Mouse (Mus musculus): ENCODE measurements around the gene Cyb5r3. TPM values are rescaled to one million over a fixed set of nuclear protein-coding genes. Genes with fewer than 3 reads are reported as not detected.

Gene Cyb5r3
- polyA plus RNA-seq, 1 experiment from 2014 or later = 164 TPM

GRCm38 (mm10) chr15:83176653-83177052 lies 4.3 kb upstream of the Cyb5r3 start:
- H3K4me2 ChIP-seq = no peak overlapping the region
- H3K27ac ChIP-seq (ENCODE audit: low read depth) = no peak overlapping the region
- no peaks in the 10 kb centered on the region for H3K27me3 ChIP-seq (ENCODE audit: insufficient read depth, low read length)
- DNase-seq (no peak), ATAC-seq (ENCODE audit: insufficient read depth) (no peak)
- no peaks in the 10 kb centered on the region for H3K4me1 ChIP-seq (ENCODE audit: insufficient read depth)
- no peak for TF ChIP-seq CTCF (IDR thresholded peaks at IDR 0.05; ENCODE audit: low read depth)
- no peaks in the 10 kb centered on the region for H3K9me3 ChIP-seq (ENCODE audit: low read depth, low read length)
- H3K36me3 ChIP-seq (ENCODE audit: insufficient read depth) = no peaks in the 10 kb centered on the region
- 54% methylated on average over 4 of the region's 4 CpGs for WGBS
- no peak overlapping the region for H3K4me3 ChIP-seq (ENCODE audit: low read depth, low read length)
- no peak overlapping the region for H3K9ac ChIP-seq

- Histone ChIP-seq H3K36me3 (ENCODE audit: insufficient read depth) (no peaks in the 10 kb centered on the region), H3K27ac (ENCODE audit: low read depth) (no peak overlapping the region), H3K4me2 (no peak overlapping the region), H3K4me1 (ENCODE audit: insufficient read depth) (peaks cover 14% of the 10 kb centered on the region; the same call in 1 of the 2 replicates), H3K4me3 (ENCODE audit: low read depth, low read length) (no peak overlapping the region), H3K27me3 (ENCODE audit: insufficient read depth, low read length) (no peaks in the 10 kb centered on the region), H3K9ac (no peak overlapping the region), H3K9me3 (ENCODE audit: low read depth, low read length) (no peaks in the 10 kb centered on the region)
- DNase-seq = no peak
- 81% methylated on average over 14 of the region's 14 CpGs for WGBS
- no peak for TF ChIP-seq CTCF (IDR thresholded peaks at IDR 0.05; ENCODE audit: low read depth)
- ATAC-seq (ENCODE audit: insufficient read depth) = no peak
These were observed 1.8 kb upstream of the Cyb5r3 start for GRCm38 (mm10) chr15:83173914-83174884.

- TF ChIP-seq CTCF (IDR thresholded peaks at IDR 0.05; ENCODE audit: low read depth) = peak; percentile 40
- Histone ChIP-seq H3K27me3 (ENCODE audit: insufficient read depth, low read length) (no peaks in the 10 kb centered on the region), H3K9ac (peak overlapping the region; percentile 83), H3K4me3 (ENCODE audit: low read depth, low read length) (peak overlapping the region; percentile 89), H3K4me2 (peak overlapping the region; percentile 72), H3K4me1 (ENCODE audit: insufficient read depth) (peaks cover 30% of the 10 kb centered on the region), H3K27ac (ENCODE audit: low read depth) (peak overlapping the region; percentile 87), H3K9me3 (ENCODE audit: low read depth, low read length) (no peaks in the 10 kb centered on the region), H3K36me3 (ENCODE audit: insufficient read depth) (no peaks in the 10 kb centered on the region)
- ATAC-seq (ENCODE audit: insufficient read depth) (peak; percentile 95), DNase-seq (peak; percentile 100)
- WGBS = under 1% methylated on average over 67 of the region's 67 CpGs
These were observed 495 bp downstream of the Cyb5r3 start for GRCm38 (mm10) chr15:83171712-83172481.

DNA sequence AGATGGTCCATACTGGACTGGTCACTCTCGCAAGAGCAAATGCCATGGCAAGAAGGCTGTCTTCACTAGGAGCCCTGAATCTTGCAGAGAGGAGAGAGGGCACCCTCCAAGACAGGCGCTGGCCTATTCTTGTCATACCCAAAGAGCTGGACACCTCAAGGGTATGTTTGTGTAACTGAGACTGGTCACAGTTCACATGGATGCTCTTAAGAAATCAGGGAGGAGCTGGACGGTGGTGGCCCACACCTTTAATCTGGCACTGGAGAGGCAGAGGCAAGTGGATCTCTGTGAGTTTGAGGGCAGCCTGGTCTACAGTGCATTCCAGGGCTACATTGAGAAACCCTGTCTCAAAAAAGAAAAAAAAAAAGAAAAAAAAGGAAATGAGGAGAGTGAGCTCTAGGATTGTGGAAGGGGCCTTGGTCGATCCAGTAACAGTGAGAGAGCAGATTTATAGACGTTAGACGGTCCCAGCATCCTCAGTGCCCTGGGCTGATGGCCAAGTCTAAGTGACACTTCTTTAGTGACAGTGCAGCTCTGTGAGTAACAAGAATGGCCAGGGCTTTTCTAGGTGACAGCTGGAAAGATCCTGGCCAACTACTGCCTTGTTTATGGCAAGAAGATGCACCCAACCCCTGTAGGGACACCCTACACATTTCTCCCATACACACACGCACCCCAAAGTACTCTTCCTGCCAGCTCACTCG lies 1.3 kb downstream of the Cyb5r3 start:
- Histone ChIP-seq H3K4me1 (ENCODE audit: insufficient read depth) (peaks cover 34% of the 10 kb centered on the region), H3K27ac (ENCODE audit: low read depth) (peak overlapping the region; percentile 80; the same call in 1 of the 2 replicates), H3K4me2 (peak overlapping the region; percentile 72), H3K9me3 (ENCODE audit: low read depth, low read length) (no peaks in the 10 kb centered on the region), H3K4me3 (ENCODE audit: low read depth, low read length) (peak overlapping the region; percentile 89), H3K27me3 (ENCODE audit: insufficient read depth, low read length) (no peaks in the 10 kb centered on the region), H3K36me3 (ENCODE audit: insufficient read depth) (no peaks in the 10 kb centered on the region), H3K9ac (peak overlapping the region; percentile 83)
- no peak for TF ChIP-seq CTCF (IDR thresholded peaks at IDR 0.05; ENCODE audit: low read depth)
- WGBS = 34% methylated on average over 8 of the region's 8 CpGs
- ATAC-seq (ENCODE audit: insufficient read depth) (no peak), DNase-seq (peak; percentile 84)

- no peak for TF ChIP-seq CTCF (IDR thresholded peaks at IDR 0.05; ENCODE audit: low read depth)
- Histone ChIP-seq H3K27ac (ENCODE audit: low read depth) (peak overlapping the region; percentile 64; the same call in 1 of the 2 replicates), H3K9ac (peak overlapping the region; percentile 28; the same call in 1 of the 2 replicates), H3K9me3 (ENCODE audit: low read depth, low read length) (no peaks in the 10 kb centered on the region), H3K36me3 (ENCODE audit: insufficient read depth) (no peaks in the 10 kb centered on the region), H3K27me3 (ENCODE audit: insufficient read depth, low read length) (no peaks in the 10 kb centered on the region), H3K4me1 (ENCODE audit: insufficient read depth) (peaks cover 34% of the 10 kb centered on the region), H3K4me2 (peak overlapping the region; percentile 72), H3K4me3 (ENCODE audit: low read depth, low read length) (peak overlapping the region; percentile 10; the same call in 1 of the 2 replicates)
- ATAC-seq (ENCODE audit: insufficient read depth) (no peak), DNase-seq (no peak)
- WGBS = 72% methylated on average over 8 of the region's 8 CpGs
These were observed 2.3 kb downstream of the Cyb5r3 start for GRCm38 (mm10) chr15:83169772-83170722.
